Mouse (Mus musculus): ENCODE measurements around the gene Txnl4b. TPM values are rescaled to one million over a fixed set of nuclear protein-coding genes. Genes with fewer than 3 reads are reported as not detected.

Txnl4b gene
- polyA plus RNA-seq, 1 experiment from 2014 or later = 18.7 TPM

DNA sequence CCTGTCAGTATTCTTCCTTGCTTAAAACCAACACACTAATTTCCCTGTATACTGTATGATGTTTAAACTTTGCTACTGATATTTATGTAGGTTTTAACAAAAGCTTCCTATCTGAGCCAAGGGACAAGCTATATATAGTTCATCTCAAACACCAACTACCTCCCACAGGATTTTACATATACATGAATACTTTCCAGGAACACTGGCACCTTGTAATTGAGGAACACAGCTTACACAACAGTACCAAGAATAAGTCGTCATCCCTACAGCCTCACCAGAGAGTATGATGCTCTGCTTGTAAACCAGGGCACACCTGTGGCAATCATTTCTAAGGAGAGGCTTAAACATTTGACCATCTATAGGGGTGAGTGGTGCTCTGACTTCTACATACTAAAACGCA, 41.0 kb downstream of the Txnl4b start:
- H3K9me3 ChIP-seq (ENCODE audit: control insufficient read depth, low read length) = no peaks in the 10 kb centered on the region
- no peak for ATAC-seq (ENCODE audit: insufficient number of reproducible peaks, insufficient read depth, low FRiP score, low read depth)
- WGBS = 80% methylated on average over 2 of the region's 2 CpGs
- H3K4me1 ChIP-seq (ENCODE audit: control insufficient read depth in 2 of 2, insufficient read depth in 2 of 2, low read length in 2 of 2) = peaks cover 8 to 10% of the 10 kb centered on the region in 2 experiments
- H3K36me3 ChIP-seq (ENCODE audit: control insufficient read depth, insufficient read depth, low read length) = peaks cover 37% of the 10 kb centered on the region
- H3K27me3 ChIP-seq (ENCODE audit: control insufficient read depth, insufficient read depth, low read length) = no peaks in the 10 kb centered on the region
- no peak overlapping the region for H3K9ac ChIP-seq (ENCODE audit: low read length)
- H3K4me2 ChIP-seq (ENCODE audit: low read length) = no peak overlapping the region
- H3K27ac ChIP-seq (replicated peaks in 1 of 2; ENCODE audit: control insufficient read depth in 1 of 2, insufficient read depth in 1 of 2, low read depth in 2 of 2, low read length in 2 of 2) = no peak overlapping the region
- H3K4me3 ChIP-seq (ENCODE audit: control insufficient read depth in 1 of 2, insufficient read depth in 1 of 2, low read depth in 1 of 2, low read length in 2 of 2) = no peak overlapping the region

DNA sequence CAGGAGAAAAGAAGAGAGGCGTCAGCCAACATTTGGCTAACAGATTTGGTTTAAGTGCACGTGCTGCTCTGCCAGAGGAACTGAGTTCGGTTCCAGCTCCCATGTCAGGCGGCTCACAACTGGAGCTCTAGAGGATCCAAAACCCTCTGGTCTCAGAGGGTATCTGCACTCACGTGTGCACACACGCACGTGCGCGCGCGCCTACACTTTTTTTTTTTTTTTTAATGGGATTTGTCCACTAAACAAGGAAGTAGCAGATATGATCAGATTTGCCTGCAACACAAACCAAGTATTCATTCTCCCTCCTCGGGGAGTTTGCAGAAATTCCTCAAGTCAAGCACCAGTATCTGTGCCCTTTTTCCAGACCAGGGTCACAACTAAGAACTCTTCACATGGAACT, 42.0 kb downstream of the Txnl4b start:
- Histone ChIP-seq H3K4me1 (ENCODE audit: control insufficient read depth in 2 of 2, insufficient read depth in 2 of 2, low read length in 2 of 2) (peaks cover 8 to 10% of the 10 kb centered on the region in 2 experiments), H3K9me3 (ENCODE audit: control insufficient read depth, low read length) (no peaks in the 10 kb centered on the region), H3K27ac (replicated peaks in 1 of 2; ENCODE audit: control insufficient read depth in 1 of 2, insufficient read depth in 1 of 2, low read depth in 2 of 2, low read length in 2 of 2) (peak overlapping the region in 1 of 2 experiments; percentile 96; a peak in 2 of 4 replicates), H3K36me3 (ENCODE audit: control insufficient read depth, insufficient read depth, low read length) (peaks cover 29% of the 10 kb centered on the region), H3K4me2 (ENCODE audit: low read length) (peak overlapping the region; percentile 87), H3K9ac (ENCODE audit: low read length) (peak overlapping the region; percentile 83), H3K27me3 (ENCODE audit: control insufficient read depth, insufficient read depth, low read length) (no peaks in the 10 kb centered on the region), H3K4me3 (ENCODE audit: control insufficient read depth in 1 of 2, insufficient read depth in 1 of 2, low read depth in 1 of 2, low read length in 2 of 2) (peak overlapping the region; percentile 57 to 96)
- 3% methylated on average over 12 of the region's 12 CpGs for WGBS
- ATAC-seq (ENCODE audit: insufficient number of reproducible peaks, insufficient read depth, low FRiP score, low read depth) = no peak

DNA sequence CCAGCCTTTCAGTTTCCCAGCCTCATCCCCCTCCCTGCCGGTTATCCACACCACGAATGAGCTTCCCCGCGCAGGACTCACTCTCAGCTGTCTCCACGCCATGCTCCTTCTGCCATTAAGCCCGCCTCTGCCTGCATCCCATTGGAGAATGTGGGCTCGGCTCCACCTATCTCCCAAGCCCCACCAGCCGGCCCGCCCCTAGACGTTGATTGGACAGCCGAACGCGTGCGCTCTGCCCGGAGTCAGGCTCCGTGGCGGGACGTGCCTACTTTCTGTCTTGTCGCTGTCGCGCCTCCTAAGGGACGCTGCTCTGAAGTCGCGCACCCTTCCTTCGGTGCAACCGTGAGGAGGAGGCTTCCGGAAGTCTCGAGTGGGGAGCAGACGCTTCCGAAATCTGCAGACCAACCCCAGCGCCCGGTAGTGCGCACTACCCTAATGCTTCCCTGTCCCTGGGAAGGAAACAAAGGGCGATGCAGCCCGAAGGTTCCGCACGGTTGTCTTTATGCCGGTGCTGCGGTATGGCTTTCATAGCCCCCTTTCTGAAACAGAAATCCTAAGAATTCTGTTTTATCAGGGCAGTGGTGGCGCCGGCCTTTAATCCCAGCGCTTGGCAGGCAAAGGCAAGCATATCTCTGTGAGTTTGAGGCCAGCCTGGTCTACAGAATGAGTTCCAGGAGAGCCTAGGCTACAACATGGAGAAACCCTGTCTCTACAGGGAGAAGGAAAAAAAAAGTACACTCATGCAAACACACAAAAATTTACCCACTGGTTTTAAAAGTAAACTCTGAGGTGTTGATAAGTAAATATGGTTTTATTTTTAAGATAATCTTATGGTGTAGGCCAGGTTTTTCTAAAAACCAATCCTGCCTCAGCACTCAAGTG, 42.8 kb downstream of the Txnl4b start, which contains the start of gene Dhodh:
TSS of gene Dhodh (minus strand) at position 403 of the 882 bp plus-strand sequence.
- H3K4me3 ChIP-seq (ENCODE audit: control insufficient read depth in 1 of 2, insufficient read depth in 1 of 2, low read depth in 1 of 2, low read length in 2 of 2) = peak within 1 kb of the TSS; percentile 57 to 96
- peak within 1 kb of the TSS; percentile 87 for H3K4me2 ChIP-seq (ENCODE audit: low read length)
- H3K9ac ChIP-seq (ENCODE audit: low read length) = peak within 1 kb of the TSS; percentile 83
- H3K4me1 ChIP-seq (ENCODE audit: control insufficient read depth in 2 of 2, insufficient read depth in 2 of 2, low read length in 2 of 2) = peaks cover 8 to 10% of the 10 kb centered on the region in 2 experiments
- WGBS = under 1% methylated on average over 42 of the region's 42 CpGs
- H3K27me3 ChIP-seq (ENCODE audit: control insufficient read depth, insufficient read depth, low read length) = no peaks in the 10 kb centered on the region
- peaks cover 20% of the 10 kb centered on the region for H3K36me3 ChIP-seq (ENCODE audit: control insufficient read depth, insufficient read depth, low read length)
- peak; percentile 98 for ATAC-seq (ENCODE audit: insufficient number of reproducible peaks, insufficient read depth, low FRiP score, low read depth)
- H3K27ac ChIP-seq (replicated peaks in 1 of 2; ENCODE audit: control insufficient read depth in 1 of 2, insufficient read depth in 1 of 2, low read depth in 2 of 2, low read length in 2 of 2) = peak within 1 kb of the TSS; percentile 96 to 100
- H3K9me3 ChIP-seq (ENCODE audit: control insufficient read depth, low read length) = no peaks in the 10 kb centered on the region

DNA sequence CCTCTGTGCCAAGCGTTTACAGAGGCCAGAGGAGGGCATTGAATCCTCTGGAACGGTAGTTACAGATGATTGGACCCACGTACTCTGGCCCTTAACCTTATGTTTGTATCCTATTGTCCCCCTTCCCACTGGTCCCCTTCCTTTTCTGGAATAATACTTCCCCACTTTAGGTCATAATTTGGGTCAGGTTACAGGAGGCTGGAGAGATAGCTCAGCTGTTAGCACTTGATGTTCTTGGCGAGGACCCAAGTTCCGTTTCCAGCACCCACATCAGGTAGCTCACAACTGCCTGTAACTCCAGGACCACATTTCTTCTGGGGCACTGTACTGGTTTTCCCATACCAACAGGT, 43.4 kb downstream of the Txnl4b start:
- 13% methylated on average over 5 of the region's 5 CpGs for WGBS
- H3K27me3 ChIP-seq (ENCODE audit: control insufficient read depth, insufficient read depth, low read length) = no peaks in the 10 kb centered on the region
- peak overlapping the region; percentile 9 to 57; a peak in 3 of 4 replicates for H3K4me3 ChIP-seq (ENCODE audit: control insufficient read depth in 1 of 2, insufficient read depth in 1 of 2, low read depth in 1 of 2, low read length in 2 of 2)
- H3K4me2 ChIP-seq (ENCODE audit: low read length) = peak overlapping the region; percentile 87
- no peak for ATAC-seq (ENCODE audit: insufficient number of reproducible peaks, insufficient read depth, low FRiP score, low read depth)
- H3K9me3 ChIP-seq (ENCODE audit: control insufficient read depth, low read length) = no peaks in the 10 kb centered on the region
- H3K9ac ChIP-seq (ENCODE audit: low read length) = peak overlapping the region; percentile 83
- H3K36me3 ChIP-seq (ENCODE audit: control insufficient read depth, insufficient read depth, low read length) = peaks cover 14% of the 10 kb centered on the region
- peaks cover 8 to 10% of the 10 kb centered on the region in 2 experiments for H3K4me1 ChIP-seq (ENCODE audit: control insufficient read depth in 2 of 2, insufficient read depth in 2 of 2, low read length in 2 of 2)
- peak overlapping the region; percentile 96 to 100 for H3K27ac ChIP-seq (replicated peaks in 1 of 2; ENCODE audit: control insufficient read depth in 1 of 2, insufficient read depth in 1 of 2, low read depth in 2 of 2, low read length in 2 of 2)

DNA sequence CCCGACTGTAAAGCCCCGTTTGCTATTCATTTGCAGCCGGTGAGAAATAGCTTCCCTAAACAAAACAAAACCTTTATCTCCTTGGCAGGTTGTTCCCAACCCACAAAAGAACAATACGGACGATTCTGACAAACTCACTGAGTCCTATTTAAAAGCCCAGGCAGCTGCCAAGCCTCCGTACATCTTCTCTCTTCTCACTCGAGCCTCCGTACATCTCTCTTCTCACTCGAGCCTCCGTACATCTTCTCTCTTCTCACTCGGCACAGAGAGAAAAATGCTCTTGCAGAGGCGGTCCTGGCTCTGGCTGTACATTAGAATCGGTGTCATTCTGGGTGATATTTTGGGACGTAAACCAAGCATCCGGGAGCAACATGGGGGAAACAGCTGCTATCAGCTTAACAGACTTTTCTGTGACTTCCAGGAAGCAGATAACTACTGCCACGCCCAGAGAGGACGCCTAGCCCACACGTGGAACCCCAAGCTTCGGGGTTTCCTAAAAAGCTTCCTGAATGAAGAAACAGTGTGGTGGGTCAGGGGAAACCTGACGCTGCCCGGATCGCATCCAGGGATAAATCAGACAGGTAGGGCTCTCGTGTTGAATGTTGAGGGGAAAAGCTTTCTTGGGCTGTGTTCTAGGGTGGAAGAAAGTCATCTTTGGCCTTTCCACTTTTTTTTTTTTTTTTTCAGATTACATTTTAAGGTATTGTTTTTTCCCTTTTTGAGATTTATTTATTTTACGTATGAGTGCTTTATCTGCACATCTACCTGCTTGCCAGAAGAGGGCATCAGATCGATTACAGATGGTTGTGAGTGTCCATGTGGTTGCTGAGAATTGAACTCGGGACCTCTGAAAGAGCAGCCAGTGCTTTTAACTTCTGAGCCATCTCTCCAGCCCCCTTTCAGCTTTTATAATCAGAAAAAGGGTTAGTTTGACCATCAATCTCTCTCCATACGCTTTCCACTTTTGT, 48.8 kb downstream of the Txnl4b start, which contains the start of gene Pkd1l3:
TSS of gene Pkd1l3 (plus strand) at position 275 of the 968 bp plus-strand sequence.
- Histone ChIP-seq H3K9me3 (ENCODE audit: control insufficient read depth, low read length) (no peaks in the 10 kb centered on the region), H3K4me2 (ENCODE audit: low read length) (peak within 1 kb of the TSS; percentile 34), H3K4me1 (ENCODE audit: control insufficient read depth in 2 of 2, insufficient read depth in 2 of 2, low read length in 2 of 2) (no peaks in the 10 kb centered on the region), H3K9ac (ENCODE audit: low read length) (no peak within 1 kb of the TSS), H3K4me3 (ENCODE audit: control insufficient read depth in 1 of 2, insufficient read depth in 1 of 2, low read depth in 1 of 2, low read length in 2 of 2) (no peak within 1 kb of the TSS), H3K36me3 (ENCODE audit: control insufficient read depth, insufficient read depth, low read length) (no peaks in the 10 kb centered on the region), H3K27ac (replicated peaks in 1 of 2; ENCODE audit: control insufficient read depth in 1 of 2, insufficient read depth in 1 of 2, low read depth in 2 of 2, low read length in 2 of 2) (no peak within 1 kb of the TSS), H3K27me3 (ENCODE audit: control insufficient read depth, insufficient read depth, low read length) (no peaks in the 10 kb centered on the region)
- 44% methylated on average over 27 of the region's 27 CpGs for WGBS
- no peak for ATAC-seq (ENCODE audit: insufficient number of reproducible peaks, insufficient read depth, low FRiP score, low read depth)

DNA sequence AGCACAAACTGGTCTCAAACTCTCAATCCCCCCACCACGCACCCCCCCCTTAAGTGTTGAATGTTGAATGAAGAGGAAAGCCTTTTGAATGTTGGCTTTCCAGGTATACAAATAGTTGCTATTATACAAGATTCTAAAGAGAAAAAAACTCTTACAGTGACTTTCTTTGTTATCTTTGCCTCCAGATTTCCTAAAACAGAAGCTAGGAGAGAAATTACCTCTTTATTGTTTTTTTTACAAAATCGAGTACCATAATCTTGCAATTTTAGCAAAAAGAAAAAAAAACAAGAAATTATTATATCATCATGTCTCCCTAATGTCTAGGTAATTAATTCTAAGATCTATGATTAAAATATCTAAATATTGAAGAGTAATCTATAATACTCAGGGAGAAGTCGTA, 49.9 kb downstream of the Txnl4b start:
- H3K9ac ChIP-seq (ENCODE audit: low read length) = no peak overlapping the region
- no peak overlapping the region for H3K4me2 ChIP-seq (ENCODE audit: low read length)
- H3K27ac ChIP-seq (replicated peaks in 1 of 2; ENCODE audit: control insufficient read depth in 1 of 2, insufficient read depth in 1 of 2, low read depth in 2 of 2, low read length in 2 of 2) = no peak overlapping the region
- no peak for ATAC-seq (ENCODE audit: insufficient number of reproducible peaks, insufficient read depth, low FRiP score, low read depth)
- no peak overlapping the region for H3K4me3 ChIP-seq (ENCODE audit: control insufficient read depth in 1 of 2, insufficient read depth in 1 of 2, low read depth in 1 of 2, low read length in 2 of 2)
- H3K9me3 ChIP-seq (ENCODE audit: control insufficient read depth, low read length) = no peaks in the 10 kb centered on the region
- H3K36me3 ChIP-seq (ENCODE audit: control insufficient read depth, insufficient read depth, low read length) = no peaks in the 10 kb centered on the region
- WGBS = 74% methylated on average over 3 of the region's 3 CpGs
- H3K27me3 ChIP-seq (ENCODE audit: control insufficient read depth, insufficient read depth, low read length) = no peaks in the 10 kb centered on the region
- no peaks in the 10 kb centered on the region for H3K4me1 ChIP-seq (ENCODE audit: control insufficient read depth in 2 of 2, insufficient read depth in 2 of 2, low read length in 2 of 2)
